Mouse (Mus musculus) C2C12 (cell line): Measurements from ENCODE around the gene B4galt4. TPM values are rescaled to one million over a fixed set of nuclear protein-coding genes. Genes with fewer than 3 reads are reported as not detected.

Source experiments
- H3K27me3 ChIP-seq: one replicate; pipeline ENCODE4 v1.6.1; 2011; ENCODE audit not compliant: control insufficient read depth, insufficient read depth, insufficient read length
- H3K36me3 ChIP-seq: one replicate; pipeline ENCODE4 v1.6.1; 2011; ENCODE audit not compliant: control insufficient read depth, insufficient read depth
- H3K4me3 ChIP-seq: one replicate; pipeline ENCODE4 v1.5.1; 2011; ENCODE audit warnings: mild to moderate bottlenecking, control low read depth; ENCODE audit not compliant: poor library complexity, insufficient read depth, severe bottlenecking
- H3K79me2 ChIP-seq: one replicate; pipeline ENCODE4 v1.6.1; 2011; ENCODE audit not compliant: control insufficient read depth, insufficient read depth
- H3K79me3 ChIP-seq: one replicate; pipeline ENCODE4 v1.6.1; 2011; ENCODE audit warnings: low read depth, control low read depth
- H3ac ChIP-seq: one replicate; pipeline ENCODE3; 2011; ENCODE audit warnings: low read depth; ENCODE audit not compliant: control insufficient read depth, insufficient read length
- CEBPB ChIP-seq: IDR thresholded peaks from one replicate; pipeline ENCODE4 v1.6.1; 2011; ENCODE audit warnings: low read depth, mild to moderate bottlenecking, control low read depth, moderate library complexity
- CTCF ChIP-seq: IDR thresholded peaks from one replicate; pipeline ENCODE4 v1.5.1; 2011; ENCODE audit not compliant: control insufficient read depth, insufficient read depth, insufficient read length
- polyA plus RNA-seq: library from polyadenylated mRNA; unstranded; fragments of >200 nt; fragmentation: generic; extraction: Trizol; gene quantifications from one replicate; pipeline ENCODE4 v1.2.1, GENCODE M21; 2012; ENCODE audit warnings: missing spikeins

Gene B4galt4
- polyA plus RNA-seq, 1 experiment: 4.3 TPM

GRCm38 (mm10) chr16:38812521-38812920 is 70.5 kb downstream of the B4galt4 start:
- no peaks in the 10 kb centered on the region for H3K27me3 ChIP-seq
- no peak overlapping the region for H3ac ChIP-seq
- H3K79me2 ChIP-seq: no peaks in the 10 kb centered on the region
- no peaks in the 10 kb centered on the region for H3K79me3 ChIP-seq
- no peak for TF ChIP-seq CEBPB
- peak; percentile 61 for TF ChIP-seq CTCF
- H3K4me3 ChIP-seq: no peak overlapping the region
- no peaks in the 10 kb centered on the region for H3K36me3 ChIP-seq

Other genes starting within 250 kb of the B4galt4 start
- 29.5 TPM for gene Timmdc1, start 219.6 kb upstream of the B4galt4 start, polyA plus RNA-seq
- 25.8 TPM for gene Poglut1, start 192.0 kb upstream of the B4galt4 start, polyA plus RNA-seq
- gene Tmem39a, start 183.6 kb upstream of the B4galt4 start, polyA plus RNA-seq: 56.9 TPM
- 15.7 TPM for gene Arhgap31, start 29.0 kb upstream of the B4galt4 start, polyA plus RNA-seq
- 0.04 TPM for gene Upk1b, start 58.1 kb downstream of the B4galt4 start, polyA plus RNA-seq
- not detected for gene 4930435E12Rik, start 86.5 kb downstream of the B4galt4 start, polyA plus RNA-seq
- 7.7 TPM for gene Igsf11, start 150.4 kb downstream of the B4galt4 start, polyA plus RNA-seq